Mouse (Mus musculus): ENCODE data around the gene Sbf1. TPM values are rescaled to one million over a fixed set of nuclear protein-coding genes. Genes with fewer than 3 reads are reported as not detected.

Sbf1 gene
- polyA plus RNA-seq, 1 experiment from 2014 or later: 76.5 TPM

- 71% methylated on average over 2 of the region's 2 CpGs for WGBS
- ATAC-seq (replicated peaks; ENCODE audit: low FRiP score) (no peak), DNase-seq (ENCODE audit: low spot score) (no peak)
- H3K27ac ChIP-seq (ENCODE audit: low read depth, low read length): no peak overlapping the region
- H3K4me2 ChIP-seq (ENCODE audit: low read depth, low read length, severe bottlenecking): no peak overlapping the region
- H3K9me3 ChIP-seq (ENCODE audit: control insufficient read depth, low read length): no peaks in the 10 kb centered on the region
- H3K27me3 ChIP-seq (ENCODE audit: control insufficient read depth, insufficient read depth, low read length): no peaks in the 10 kb centered on the region
- no peaks in the 10 kb centered on the region for H3K4me1 ChIP-seq (replicated peaks; ENCODE audit: control insufficient read depth, insufficient read depth, low read length)
- no peaks in the 10 kb centered on the region; the same call in 1 of the 2 replicates for H3K36me3 ChIP-seq (ENCODE audit: control insufficient read depth, insufficient read depth, low read length)
- no peak overlapping the region for H3K4me3 ChIP-seq (ENCODE audit: low read depth, low read length)
- no peak overlapping the region for H3K9ac ChIP-seq (ENCODE audit: low read length)
Observed at GRCm38 (mm10) chr15:89241025-89241424, 74.1 kb downstream of the Sbf1 start.

- H3K4me1 ChIP-seq (replicated peaks; ENCODE audit: control insufficient read depth, insufficient read depth, low read length): no peaks in the 10 kb centered on the region
- 52% methylated on average over 3 of the region's 3 CpGs for WGBS
- ATAC-seq (replicated peaks; ENCODE audit: low FRiP score) (no peak), DNase-seq (ENCODE audit: low spot score) (no peak)
- H3K36me3 ChIP-seq (ENCODE audit: control insufficient read depth, insufficient read depth, low read length): no peaks in the 10 kb centered on the region; the same call in 1 of the 2 replicates
- no peak overlapping the region for H3K9ac ChIP-seq (ENCODE audit: low read length)
- H3K27me3 ChIP-seq (ENCODE audit: control insufficient read depth, insufficient read depth, low read length): no peaks in the 10 kb centered on the region
- H3K4me2 ChIP-seq (ENCODE audit: low read depth, low read length, severe bottlenecking): no peak overlapping the region
- H3K27ac ChIP-seq (ENCODE audit: low read depth, low read length): no peak overlapping the region
- no peaks in the 10 kb centered on the region for H3K9me3 ChIP-seq (ENCODE audit: control insufficient read depth, low read length)
- H3K4me3 ChIP-seq (ENCODE audit: low read depth, low read length): no peak overlapping the region
Observed at GRCm38 (mm10) chr15:89239751-89240392, 75.2 kb downstream of the Sbf1 start.

Small RNA genes lying within 50 kb of the gene (microRNA-seq; reads per million reads assigned to microRNA genes)
- not detected for gene Mir6959 (ENCODE audit: insufficient number of aligned reads)

Other genes starting within 250 kb of the Sbf1 start
- gene Trabd, start 240.2 kb downstream of the Sbf1 start, polyA plus RNA-seq (2014; fragmentation: Nextera tagmentation; extraction: Ambion mirVana): 55.8 and 61.0 TPM in 2 replicates
- 22.6 and 25.1 TPM in 2 replicates for gene Selenoo, start 226.2 kb downstream of the Sbf1 start, polyA plus RNA-seq (2014; fragmentation: Nextera tagmentation; extraction: Ambion mirVana)
- 24.2 and 26.0 TPM in 2 replicates for gene Tubgcp6, start 192.2 kb downstream of the Sbf1 start, polyA plus RNA-seq (2014; fragmentation: Nextera tagmentation; extraction: Ambion mirVana)
- 14.2 and 16.2 TPM in 2 replicates for gene Hdac10, start 186.6 kb downstream of the Sbf1 start, polyA plus RNA-seq (2014; fragmentation: Nextera tagmentation; extraction: Ambion mirVana)
- 26.9 and 29.8 TPM in 2 replicates for gene Mapk12, start 174.6 kb downstream of the Sbf1 start, polyA plus RNA-seq (2014; fragmentation: Nextera tagmentation; extraction: Ambion mirVana)
- gene Mapk11, start 165.7 kb downstream of the Sbf1 start, polyA plus RNA-seq (2014; fragmentation: Nextera tagmentation; extraction: Ambion mirVana): 43.2 and 47.6 TPM in 2 replicates
- gene Plxnb2, start 134.5 kb downstream of the Sbf1 start, polyA plus RNA-seq (2014; fragmentation: Nextera tagmentation; extraction: Ambion mirVana): 162 and 176 TPM in 2 replicates
- 26.7 and 27.5 TPM in 2 replicates for gene Dennd6b, start 118.8 kb downstream of the Sbf1 start, polyA plus RNA-seq (2014; fragmentation: Nextera tagmentation; extraction: Ambion mirVana)
- 45.1 and 49.2 TPM in 2 replicates for gene Ppp6r2, start 103.8 kb downstream of the Sbf1 start, polyA plus RNA-seq (2014; fragmentation: Nextera tagmentation; extraction: Ambion mirVana)
- gene Adm2, start 7.4 kb upstream of the Sbf1 start, polyA plus RNA-seq (2014; fragmentation: Nextera tagmentation; extraction: Ambion mirVana): 0.15 TPM in 1 of 2 replicates, not detected in the other
- not detected in 2 replicates for gene Miox, start 19.1 kb upstream of the Sbf1 start, polyA plus RNA-seq (2014; fragmentation: Nextera tagmentation; extraction: Ambion mirVana)
- gene Lmf2, start 40.3 kb upstream of the Sbf1 start, polyA plus RNA-seq (2014; fragmentation: Nextera tagmentation; extraction: Ambion mirVana): 43.7 and 47.3 TPM in 2 replicates
- 191 and 203 TPM in 2 replicates for gene Ncaph2, start 40.4 kb upstream of the Sbf1 start, polyA plus RNA-seq (2014; fragmentation: Nextera tagmentation; extraction: Ambion mirVana)
- gene Sco2, start 58.5 kb upstream of the Sbf1 start, polyA plus RNA-seq (2014; fragmentation: Nextera tagmentation; extraction: Ambion mirVana): 5.1 and 5.7 TPM in 2 replicates
- gene Tymp, start 61.7 kb upstream of the Sbf1 start, polyA plus RNA-seq (2014; fragmentation: Nextera tagmentation; extraction: Ambion mirVana): 0.80 and 1.3 TPM in 2 replicates
- 0.37 and 1.2 TPM in 2 replicates for gene Odf3b, start 64.0 kb upstream of the Sbf1 start, polyA plus RNA-seq (2014; fragmentation: Nextera tagmentation; extraction: Ambion mirVana)
- gene Klhdc7b, start 69.6 kb upstream of the Sbf1 start, polyA plus RNA-seq (2014; fragmentation: Nextera tagmentation; extraction: Ambion mirVana): not detected in 2 replicates
- not detected in 2 replicates for gene Syce3, start 95.2 kb upstream of the Sbf1 start, polyA plus RNA-seq (2014; fragmentation: Nextera tagmentation; extraction: Ambion mirVana)
- 0.84 TPM in 1 of 2 replicates, not detected in the other for gene Cpt1b, start 110.6 kb upstream of the Sbf1 start, polyA plus RNA-seq (2014; fragmentation: Nextera tagmentation; extraction: Ambion mirVana)
- gene C730034F03Rik, start 114.3 kb upstream of the Sbf1 start, polyA plus RNA-seq (2014; fragmentation: Nextera tagmentation; extraction: Ambion mirVana): 3.5 and 6.0 TPM in 2 replicates
- 0.40 TPM in 1 of 2 replicates, not detected in the other for gene Gm44502, start 114.4 kb upstream of the Sbf1 start, polyA plus RNA-seq (2014; fragmentation: Nextera tagmentation; extraction: Ambion mirVana)
- 54.5 and 56.0 TPM in 2 replicates for gene Chkb, start 114.6 kb upstream of the Sbf1 start, polyA plus RNA-seq (2014; fragmentation: Nextera tagmentation; extraction: Ambion mirVana)
- 26.0 and 27.4 TPM in 2 replicates for gene Mapk8ip2, start 138.6 kb upstream of the Sbf1 start, polyA plus RNA-seq (2014; fragmentation: Nextera tagmentation; extraction: Ambion mirVana)
- gene Arsa, start 162.1 kb upstream of the Sbf1 start, polyA plus RNA-seq (2014; fragmentation: Nextera tagmentation; extraction: Ambion mirVana): 9.9 and 10.6 TPM in 2 replicates
- gene Shank3, start 184.3 kb upstream of the Sbf1 start, polyA plus RNA-seq (2014; fragmentation: Nextera tagmentation; extraction: Ambion mirVana): 3.8 and 4.9 TPM in 2 replicates

All from forebrain, embryonic 11.5 days (tissue).